Mouse (Mus musculus): ENCODE data around the gene Nr1h3.

Gene Nr1h3

DNA sequence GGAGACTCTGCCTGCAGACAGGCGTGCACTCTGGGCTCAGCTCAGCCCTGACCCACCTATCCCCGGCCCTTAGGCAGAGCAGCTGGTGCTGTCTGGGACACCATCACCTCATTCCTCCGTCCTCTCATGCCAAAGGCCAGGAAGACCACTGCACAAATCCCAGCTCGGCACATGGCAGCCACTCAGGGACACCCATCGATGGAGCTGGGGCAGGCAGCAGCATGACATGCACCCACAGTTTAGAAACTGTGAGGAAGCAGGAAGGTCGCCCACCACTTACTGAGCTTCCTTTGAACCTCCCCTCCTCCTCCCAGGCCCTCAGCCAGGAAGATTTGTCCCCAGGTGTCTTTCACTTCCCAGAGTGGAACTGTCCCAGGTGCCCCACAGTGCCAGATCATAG, 65.2 kb downstream of the Nr1h3 start:
- DNase-seq: no peak

DNA sequence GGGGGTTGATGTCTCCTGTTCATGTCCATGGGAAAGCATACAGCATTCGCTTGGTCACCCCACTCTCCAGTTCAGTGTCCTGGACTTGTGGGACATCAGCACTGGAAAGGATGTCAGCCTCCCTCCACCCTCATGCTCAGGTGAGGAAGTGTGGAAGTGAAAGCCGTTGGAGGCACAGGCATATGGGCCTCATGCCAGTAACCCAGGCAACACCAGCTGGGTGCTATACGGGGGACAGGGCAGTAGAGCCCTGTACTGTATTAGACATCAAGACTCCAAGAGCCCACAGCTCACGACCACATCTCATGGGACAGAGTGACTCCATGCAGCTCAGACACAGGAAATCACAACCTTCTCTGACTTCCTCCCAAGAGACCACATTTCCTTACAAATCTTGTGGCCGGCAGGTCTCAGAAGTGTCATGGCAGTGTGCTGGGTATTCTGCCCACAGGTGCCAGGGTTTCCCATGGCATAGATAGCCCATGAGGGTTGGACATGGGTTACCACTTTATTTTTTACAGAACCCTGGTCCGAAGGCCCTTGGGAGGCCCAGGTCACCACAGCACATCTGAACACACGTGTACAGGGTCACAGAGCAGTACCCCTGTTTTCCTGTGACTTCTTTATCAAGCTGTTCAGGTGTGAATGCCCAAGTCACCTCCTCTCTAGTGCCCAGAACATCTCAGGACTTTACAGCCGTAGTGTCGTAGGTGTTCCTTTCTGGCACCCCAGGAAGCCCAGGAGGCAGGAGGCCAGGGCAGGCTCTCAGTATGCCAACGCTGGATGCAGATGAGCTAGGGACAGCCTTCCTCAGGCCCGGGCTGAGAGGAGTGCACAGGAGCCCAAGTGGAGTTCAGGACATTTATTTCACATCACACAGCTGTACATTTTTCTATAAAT, 65.9 kb downstream of the Nr1h3 start:
- DNase-seq: no peak
